Mouse (Mus musculus) MEL (cell line): ENCODE results near the gene Brca2. TPM values are rescaled to one million over a fixed set of nuclear protein-coding genes. Genes with fewer than 3 reads are reported as not detected.

Experiments
- DNase-seq: peaks from one replicate; pipeline ENCODE4 v3.0.0; 2011; ENCODE audit warnings: low read depth, low spot score
- H3K27ac ChIP-seq: 2 replicates; pipeline ENCODE4 v1.5.1; 2012; ENCODE audit warnings: low read depth, mild to moderate bottlenecking, control low read depth, low read length, moderate library complexity; ENCODE audit not compliant: control insufficient read depth
- H3K27me3 ChIP-seq, 2 experiments: fragments of 150-350 bp in 1 of 2; sonication (generic) in 1 of 2; 2 replicates each; pipeline ENCODE4 v1.6.1; 2012; ENCODE audit warnings: low read length in 2 of 2, mild to moderate bottlenecking in 2 of 2, improper control_type of control experiment in 1 of 2, moderate library complexity in 1 of 2; ENCODE audit not compliant: insufficient read depth in 2 of 2, control insufficient read depth in 1 of 2
- H3K36me3 ChIP-seq, 2 experiments: 2 replicates each; pipeline ENCODE4 v1.6.1; 2012 to 2014; ENCODE audit warnings: low read length in 2 of 2, improper control_type of control experiment in 1 of 2, inconsistent platforms in 1 of 2, mild to moderate bottlenecking in 1 of 2; ENCODE audit not compliant: insufficient read depth in 2 of 2, control insufficient read depth in 1 of 2
- H3K4me1 ChIP-seq, 2 experiments: fragments of 150-350 bp in 1 of 2; sonication (generic) in 1 of 2; 2 replicates each; pipeline ENCODE4 v1.6.1; 2012; ENCODE audit warnings: low read length in 2 of 2, improper control_type of control experiment in 1 of 2, mild to moderate bottlenecking in 1 of 2; ENCODE audit not compliant: insufficient read depth in 2 of 2, control insufficient read depth in 1 of 2
- H3K4me3 ChIP-seq, 2 experiments: fragments of 150-350 bp in 1 of 2; sonication (generic) in 1 of 2; 2 replicates each; pipeline ENCODE4 v1.5.1; 2012; ENCODE audit warnings: low read depth in 2 of 2, low read length in 2 of 2, mild to moderate bottlenecking in 2 of 2, moderate library complexity in 2 of 2, control low read depth in 1 of 2, improper control_type of control experiment in 1 of 2; ENCODE audit not compliant: control insufficient read depth in 1 of 2, insufficient read depth in 1 of 2
- H3K79me2 ChIP-seq: 2 replicates; pipeline ENCODE4 v1.6.1; 2012; ENCODE audit warnings: mild to moderate bottlenecking, low read length, moderate library complexity; ENCODE audit not compliant: control insufficient read depth, poor library complexity, insufficient read depth
- H3K9ac ChIP-seq: 2 replicates; pipeline ENCODE4 v1.6.1; 2012; ENCODE audit warnings: low read depth, mild to moderate bottlenecking, control low read depth, low read length, moderate library complexity; ENCODE audit not compliant: control insufficient read depth, poor library complexity, severe bottlenecking
- H3K9me3 ChIP-seq: fragments of 150-350 bp; sonication (generic); replicated peaks from 2 replicates; pipeline ENCODE4 v1.6.1; 2012; ENCODE audit warnings: mild to moderate bottlenecking, low read length, improper control_type of control experiment, moderate library complexity; ENCODE audit not compliant: insufficient read depth
- CTCF ChIP-seq, 3 experiments: IDR thresholded peaks in 2 of 3; conservative IDR thresholded peaks in 1 of 3; 2 replicates each; pipeline ENCODE4 v1.5.1; 2011 to 2012; ENCODE audit warnings: low read length in 3 of 3, low read depth in 2 of 3, mild to moderate bottlenecking in 2 of 3, improper control_type of control experiment in 1 of 3, inconsistent platforms in 1 of 3, mixed read lengths in 1 of 3, moderate library complexity in 1 of 3; ENCODE audit not compliant: control insufficient read depth in 1 of 3, insufficient read depth in 1 of 3, poor library complexity in 1 of 3, severe bottlenecking in 1 of 3
- E2F4 ChIP-seq: IDR thresholded peaks from 2 replicates; pipeline ENCODE4 v1.6.1; 2011; ENCODE audit warnings: low read depth, low read length, improper control_type of control experiment, borderline replicate concordance
- ELF1 ChIP-seq: IDR thresholded peaks from 2 replicates; pipeline ENCODE4 v1.6.1; 2014; ENCODE audit warnings: low read depth, mild to moderate bottlenecking, inconsistent platforms, low read length, improper control_type of control experiment, moderate library complexity
- EP300 ChIP-seq, 2 experiments: IDR thresholded peaks; 2 replicates each; pipeline ENCODE4 v1.6.1; 2011; ENCODE audit warnings: improper control_type of control experiment in 2 of 2, low read length in 2 of 2, low read depth in 1 of 2, mild to moderate bottlenecking in 1 of 2
- KAT2A ChIP-seq: conservative IDR thresholded peaks from 2 replicates; pipeline ENCODE4 v1.6.1; 2012; ENCODE audit warnings: low read depth, low read length, improper control_type of control experiment, inconsistent platforms
- MAX ChIP-seq: IDR thresholded peaks from 2 replicates; pipeline ENCODE4 v1.6.1; 2011; ENCODE audit warnings: low read length, improper control_type of control experiment
- MXI1 ChIP-seq: IDR thresholded peaks from 2 replicates; pipeline ENCODE4 v1.6.1; 2011; ENCODE audit warnings: mild to moderate bottlenecking, low read depth, low read length, improper control_type of control experiment
- MYC ChIP-seq: IDR thresholded peaks from 2 replicates; pipeline ENCODE4 v1.6.1; 2011; ENCODE audit warnings: low read depth, mild to moderate bottlenecking, low read length, improper control_type of control experiment, moderate library complexity
- NELFE ChIP-seq: IDR thresholded peaks from 2 replicates; pipeline ENCODE4 v1.6.1; 2011; ENCODE audit warnings: low read depth, low read length, improper control_type of control experiment
- NRF1 ChIP-seq: IDR thresholded peaks from 2 replicates; pipeline ENCODE4 v1.6.1; 2014; ENCODE audit warnings: low read depth, mild to moderate bottlenecking, inconsistent platforms, low read length, improper control_type of control experiment, moderate library complexity; ENCODE audit not compliant: poor library complexity, insufficient read depth, severe bottlenecking
- POLR2AphosphoS5 ChIP-seq: IDR thresholded peaks from 2 replicates; pipeline ENCODE4 v1.6.1; 2012; ENCODE audit warnings: low read depth, borderline replicate concordance, mild to moderate bottlenecking, inconsistent platforms, low read length, moderate library complexity, mixed read lengths
- RAD21 ChIP-seq: IDR thresholded peaks from 2 replicates; pipeline ENCODE4 v1.6.1; 2011; ENCODE audit warnings: mild to moderate bottlenecking, low read depth, low read length, improper control_type of control experiment
- SMC3 ChIP-seq: IDR thresholded peaks from 2 replicates; pipeline ENCODE4 v1.6.1; 2011; ENCODE audit warnings: low read depth, low read length, improper control_type of control experiment
- TAL1 ChIP-seq: IDR thresholded peaks from 2 replicates; pipeline ENCODE4 v1.6.1; 2012; ENCODE audit warnings: mild to moderate bottlenecking, inconsistent platforms, low read length, moderate library complexity, mixed read lengths
- TBP ChIP-seq: IDR thresholded peaks from 2 replicates; pipeline ENCODE4 v1.8.0; 2011; ENCODE audit warnings: low read depth, low read length, improper control_type of control experiment
- TCF12 ChIP-seq: IDR thresholded peaks from 2 replicates; pipeline ENCODE4 v1.6.1; 2014; ENCODE audit warnings: low read depth, mild to moderate bottlenecking, inconsistent platforms, low read length, improper control_type of control experiment, moderate library complexity
- UBTF ChIP-seq: IDR thresholded peaks from 2 replicates; pipeline ENCODE4 v1.6.1; 2012; ENCODE audit warnings: low read depth, mild to moderate bottlenecking, inconsistent platforms, low read length, improper control_type of control experiment, moderate library complexity, borderline replicate concordance; ENCODE audit not compliant: insufficient read depth
- USF1 ChIP-seq: IDR thresholded peaks from 2 replicates; pipeline ENCODE4 v1.6.1; 2014; ENCODE audit warnings: low read depth, mild to moderate bottlenecking, inconsistent platforms, low read length, improper control_type of control experiment, moderate library complexity
- USF2 ChIP-seq, 2 experiments: IDR thresholded peaks; 2 replicates each; pipeline ENCODE4 v1.6.1; 2011 to 2012; ENCODE audit warnings: improper control_type of control experiment in 2 of 2, low read length in 2 of 2, borderline replicate concordance in 1 of 2, inconsistent platforms in 1 of 2, low read depth in 1 of 2, mild to moderate bottlenecking in 1 of 2; ENCODE audit not compliant: insufficient read depth in 1 of 2
- ZC3H11A ChIP-seq: IDR thresholded peaks from 2 replicates; pipeline ENCODE4 v1.6.1; 2012; ENCODE audit warnings: low read depth, mild to moderate bottlenecking, inconsistent platforms, low read length, improper control_type of control experiment
- ZMIZ1 ChIP-seq: IDR thresholded peaks from 2 replicates; pipeline ENCODE4 v1.6.1; 2012; ENCODE audit warnings: low read depth, mild to moderate bottlenecking, inconsistent platforms, low read length, improper control_type of control experiment, moderate library complexity
- ZNF384 ChIP-seq: IDR thresholded peaks from 2 replicates; pipeline ENCODE4 v1.6.1; 2012; ENCODE audit warnings: low read depth, mild to moderate bottlenecking, inconsistent platforms, low read length, improper control_type of control experiment
- polyA plus RNA-seq, 2 experiments: library from polyadenylated mRNA; stranded (reverse) in 1 of 2; unstranded in 1 of 2; fragments of >175 nt in 1 of 2; fragments of >200 nt in 1 of 2; gene quantifications; 2 replicates each; pipeline versions ENCODE4 v1.2.1 to v1.2.4; 2012; ENCODE audit warnings: low replicate concordance in 2 of 2, low read depth in 1 of 2; ENCODE audit not compliant: insufficient read length in 2 of 2, insufficient read depth in 1 of 2, missing spikeins in 1 of 2
- total RNA-seq: library from RNA; depleted of rRNA; stranded (reverse); fragments of 300-350 nt; gene quantifications from 2 replicates; pipeline ENCODE4 v1.2.3, GENCODE M21; 2012

Brca2 gene
- total and polyA plus RNA-seq, 3 experiments, result 29.8 to 239 (median 53.4) TPM

- Histone ChIP-seq H3K9me3 (no peaks in the 10 kb centered on the region), H3K36me3 (peaks cover 0 to 5% of the 10 kb centered on the region in 2 experiments; a peak in 1 of 4 replicates), H3K9ac (no peak overlapping the region), H3K27ac (no peak overlapping the region), H3K4me1 (peaks cover 0 to 2% of the 10 kb centered on the region in 2 experiments; a peak in 1 of 4 replicates), H3K27me3 (no peaks in the 10 kb centered on the region), H3K4me3 (no peak overlapping the region), H3K79me2 (no peaks in the 10 kb centered on the region)
- DNase-seq, result no peak
- TF ChIP-seq TBP (no peak), KAT2A (no peak), NRF1 (no peak), E2F4 (no peak), POLR2AphosphoS5 (no peak), ZC3H11A (no peak), TAL1 (no peak), USF2 (IDR thresholded peaks at IDR 0.05; ENCODE audit: borderline replicate concordance in 1 of 2, insufficient read depth in 1 of 2, low read depth in 1 of 2, low read length in 2 of 2) (no peak), MYC (no peak), USF1 (no peak), RAD21 (no peak), ZNF384 (no peak), SMC3 (no peak), ZMIZ1 (no peak), UBTF (no peak), MAX (no peak), CTCF (IDR thresholded peaks at IDR 0.05 in 2 of 3, conservative IDR thresholded peaks at IDR 0.05 in 1 of 3; ENCODE audit: control insufficient read depth in 1 of 3, insufficient read depth in 1 of 3, low read depth in 2 of 3, low read length in 3 of 3, poor library complexity in 1 of 3, severe bottlenecking in 1 of 3) (no peak), EP300 (IDR thresholded peaks at IDR 0.05; ENCODE audit: low read depth in 1 of 2, low read length in 2 of 2) (no peak)
Measured at GRCm38 (mm10) chr5:150514027-150514426, 8.4 kb upstream of the Brca2 start.

- H3K9me3 ChIP-seq, result no peaks in the 10 kb centered on the region
- no peaks in the 10 kb centered on the region for H3K4me1 ChIP-seq
- H3K27me3 ChIP-seq, result no peaks in the 10 kb centered on the region
- H3K9ac ChIP-seq, result no peak within 1 kb of the TSS
- no peak for DNase-seq
- H3K79me2 ChIP-seq, result peaks cover 4% of the 10 kb centered on the region; the same call in 1 of the 2 replicates
- H3K4me3 ChIP-seq, result no peak within 1 kb of the TSS
- H3K27ac ChIP-seq, result no peak within 1 kb of the TSS
- H3K36me3 ChIP-seq, result peaks cover 0 to 2% of the 10 kb centered on the region in 2 experiments; a peak in 1 of 4 replicates
- TF ChIP-seq MXI1 (no peak), TCF12 (no peak), USF2 (IDR thresholded peaks at IDR 0.05; ENCODE audit: borderline replicate concordance in 1 of 2, insufficient read depth in 1 of 2, low read depth in 1 of 2, low read length in 2 of 2) (no peak), TAL1 (no peak), ELF1 (no peak), NELFE (no peak)
- TF ChIP-seq, all 39 proteins: peak for 0
Measured at GRCm38 (mm10) chr5:150518064-150518463, 4.4 kb upstream of the Brca2 start, which contains the start of gene Zar1l. Gene Zar1l, minus strand, starts transcription at chr5:150518164.
